Mouse (Mus musculus): ENCODE data around the gene Spaca1. TPM values are rescaled to one million over a fixed set of nuclear protein-coding genes. Genes with fewer than 3 reads are reported as not detected.

The Spaca1 gene
- polyA plus RNA-seq, 1 experiment from 2014 or later = 0.53 TPM

- Histone ChIP-seq H3K9ac (ENCODE audit: low read depth, low read length) (no peak overlapping the region), H3K27me3 (replicated peaks; ENCODE audit: control insufficient read depth, insufficient read depth, low read length) (no peaks in the 10 kb centered on the region), H3K36me3 (ENCODE audit: control insufficient read depth, insufficient read depth) (no peaks in the 10 kb centered on the region), H3K9me3 (ENCODE audit: control insufficient read depth) (no peaks in the 10 kb centered on the region), H3K4me3 (ENCODE audit: low read depth, low read length) (no peak overlapping the region), H3K4me2 (replicated peaks; ENCODE audit: low read depth) (no peak overlapping the region), H3K27ac (ENCODE audit: low read depth, low read length) (no peak overlapping the region), H3K4me1 (replicated peaks; ENCODE audit: control insufficient read depth, insufficient read depth, low read length) (no peaks in the 10 kb centered on the region)
- ATAC-seq = no peak
- no peak for TF ChIP-seq CTCF (IDR thresholded peaks at IDR 0.05; ENCODE audit: low read depth)
- WGBS = 59% methylated on average over 2 of the region's 2 CpGs
These were observed 28.5 kb downstream of the Spaca1 start for GRCm38 (mm10) chr4:34021456-34021855.

GRCm38 (mm10) chr4:33996382-33996781, 53.6 kb downstream of the Spaca1 start:
- Histone ChIP-seq H3K27me3 (replicated peaks; ENCODE audit: control insufficient read depth, insufficient read depth, low read length) (no peaks in the 10 kb centered on the region), H3K36me3 (ENCODE audit: control insufficient read depth, insufficient read depth) (no peaks in the 10 kb centered on the region), H3K27ac (ENCODE audit: low read depth, low read length) (no peak overlapping the region), H3K4me3 (ENCODE audit: low read depth, low read length) (no peak overlapping the region), H3K4me1 (replicated peaks; ENCODE audit: control insufficient read depth, insufficient read depth, low read length) (no peaks in the 10 kb centered on the region), H3K9me3 (ENCODE audit: control insufficient read depth) (no peaks in the 10 kb centered on the region), H3K9ac (ENCODE audit: low read depth, low read length) (no peak overlapping the region), H3K4me2 (replicated peaks; ENCODE audit: low read depth) (no peak overlapping the region)
- TF ChIP-seq CTCF (IDR thresholded peaks at IDR 0.05; ENCODE audit: low read depth) = no peak
- no peak for ATAC-seq

- Histone ChIP-seq H3K4me1 (replicated peaks; ENCODE audit: control insufficient read depth, insufficient read depth, low read length) (no peaks in the 10 kb centered on the region), H3K9me3 (ENCODE audit: control insufficient read depth) (no peaks in the 10 kb centered on the region), H3K36me3 (ENCODE audit: control insufficient read depth, insufficient read depth) (no peaks in the 10 kb centered on the region), H3K27me3 (replicated peaks; ENCODE audit: control insufficient read depth, insufficient read depth, low read length) (no peaks in the 10 kb centered on the region), H3K4me3 (ENCODE audit: low read depth, low read length) (no peak overlapping the region), H3K27ac (ENCODE audit: low read depth, low read length) (no peak overlapping the region), H3K9ac (ENCODE audit: low read depth, low read length) (no peak overlapping the region), H3K4me2 (replicated peaks; ENCODE audit: low read depth) (no peak overlapping the region)
- 57% methylated on average over 3 of the region's 3 CpGs for whole genome bisulfite sequencing
- TF ChIP-seq CTCF (IDR thresholded peaks at IDR 0.05; ENCODE audit: low read depth) = no peak
- no peak for ATAC-seq
These were observed 57.3 kb downstream of the Spaca1 start for GRCm38 (mm10) chr4:33992687-33993086.

- Histone ChIP-seq H3K4me1 (replicated peaks; ENCODE audit: control insufficient read depth, insufficient read depth, low read length) (no peaks in the 10 kb centered on the region), H3K27ac (ENCODE audit: low read depth, low read length) (no peak overlapping the region), H3K27me3 (replicated peaks; ENCODE audit: control insufficient read depth, insufficient read depth, low read length) (no peaks in the 10 kb centered on the region), H3K4me2 (replicated peaks; ENCODE audit: low read depth) (no peak overlapping the region), H3K4me3 (ENCODE audit: low read depth, low read length) (no peak overlapping the region), H3K9me3 (ENCODE audit: control insufficient read depth) (no peaks in the 10 kb centered on the region), H3K9ac (ENCODE audit: low read depth, low read length) (no peak overlapping the region), H3K36me3 (ENCODE audit: control insufficient read depth, insufficient read depth) (no peaks in the 10 kb centered on the region)
- no peak for TF ChIP-seq CTCF (IDR thresholded peaks at IDR 0.05; ENCODE audit: low read depth)
- no peak for ATAC-seq
- WGBS = 70% methylated on average over 5 of the region's 5 CpGs
These were observed 61.4 kb downstream of the Spaca1 start for GRCm38 (mm10) chr4:33988466-33989089.

Other genes with a start within 250 kb of the Spaca1 start
- gene Cnr1, start 125.6 kb downstream of the Spaca1 start, polyA plus RNA-seq (2015; fragmentation: Nextera tagmentation; extraction: Ambion mirVana) = 3.2 and 3.4 TPM in 2 replicates